Mouse (Mus musculus): ENCODE measurements at regions not wholly inside any gene's neighbourhood (a gene's known extent, or its start where the extent isn't known, plus 50 kb on each side); places are given as distances from the start of the nearest gene placed in this dataset.

DNA sequence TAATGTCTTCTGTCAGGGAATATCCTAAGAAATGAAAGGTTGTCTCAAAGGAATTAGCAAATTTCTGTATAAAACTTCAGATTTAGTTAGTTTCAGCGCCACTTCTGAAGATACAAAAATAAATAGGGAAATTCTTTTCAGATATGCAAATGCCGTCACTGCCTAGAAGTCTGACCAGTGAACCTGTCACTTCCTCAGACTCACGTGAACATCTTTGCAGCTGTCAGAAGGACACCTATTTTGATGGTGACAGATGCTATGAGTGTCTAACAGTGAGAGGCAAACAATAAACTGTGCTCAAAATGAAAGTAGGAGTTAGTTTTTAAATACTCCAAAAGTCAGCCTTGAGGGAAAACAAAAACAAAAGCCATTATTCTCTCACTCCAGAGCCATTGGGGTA is 57.5 kb upstream of the Igf1r start:
- no peak for DNase-seq (ENCODE audit: low spot score)

DNA sequence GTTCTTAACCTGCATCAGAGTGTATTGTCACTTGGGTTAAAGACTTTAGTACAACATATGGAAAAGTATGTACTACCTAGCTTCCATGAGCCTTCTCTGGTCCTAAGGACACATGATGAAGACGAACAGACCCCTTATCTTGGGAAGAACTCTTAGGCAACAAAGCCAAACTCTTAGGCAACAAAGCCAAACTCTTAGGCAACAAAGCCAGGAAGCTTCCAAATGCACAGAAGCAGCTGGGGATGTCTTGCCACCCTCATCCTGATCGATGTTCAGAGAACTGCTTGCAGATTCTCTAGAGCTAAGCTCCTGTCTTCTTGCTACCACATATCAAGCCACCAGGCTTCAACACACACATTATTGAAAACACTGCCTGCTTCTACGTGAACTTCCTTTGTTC is 59.7 kb upstream of the Igf1r start:
- DNase-seq (ENCODE audit: low spot score), result no peak

DNA sequence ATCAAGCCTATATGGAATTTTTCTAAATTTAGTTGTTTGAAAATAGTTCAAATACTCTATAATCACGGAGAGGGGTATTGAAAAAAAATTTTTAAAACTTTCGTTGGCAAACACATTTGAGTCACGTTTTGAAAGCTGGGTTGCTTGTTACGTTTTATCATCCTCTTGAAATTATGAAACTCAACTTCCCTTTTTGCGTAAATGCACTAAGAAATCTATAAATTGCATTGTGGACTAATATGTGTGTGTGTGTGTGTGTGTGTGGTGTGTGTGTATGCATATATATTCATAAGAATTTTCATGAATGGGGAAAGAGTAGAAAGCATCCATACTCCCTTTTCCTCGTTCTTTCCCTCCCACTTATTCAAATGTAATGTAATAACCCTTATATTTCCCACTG is 69.6 kb upstream of the Igf1r start:
- no peak for DNase-seq (ENCODE audit: low spot score)

DNA sequence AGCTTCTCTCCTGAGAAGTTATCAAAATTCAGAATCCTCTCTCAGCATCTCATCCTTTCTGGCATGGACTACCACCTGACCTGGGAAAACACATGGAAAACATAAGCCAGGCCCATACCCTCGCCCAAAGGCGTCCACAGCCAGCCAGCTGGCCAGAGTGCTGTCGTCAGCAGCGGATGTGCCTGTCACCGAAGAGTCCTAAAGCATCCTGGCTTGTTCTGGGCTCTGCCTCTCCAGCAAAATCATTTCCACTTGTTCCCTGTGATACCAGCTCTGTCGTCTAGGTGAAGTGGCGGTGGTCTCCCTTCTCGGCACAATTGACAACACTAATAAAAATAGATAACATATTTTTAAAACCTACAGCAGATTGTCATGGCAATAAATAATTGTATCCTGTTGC is 70.0 kb upstream of the Igf1r start:
- DNase-seq (ENCODE audit: low spot score), result no peak

DNA sequence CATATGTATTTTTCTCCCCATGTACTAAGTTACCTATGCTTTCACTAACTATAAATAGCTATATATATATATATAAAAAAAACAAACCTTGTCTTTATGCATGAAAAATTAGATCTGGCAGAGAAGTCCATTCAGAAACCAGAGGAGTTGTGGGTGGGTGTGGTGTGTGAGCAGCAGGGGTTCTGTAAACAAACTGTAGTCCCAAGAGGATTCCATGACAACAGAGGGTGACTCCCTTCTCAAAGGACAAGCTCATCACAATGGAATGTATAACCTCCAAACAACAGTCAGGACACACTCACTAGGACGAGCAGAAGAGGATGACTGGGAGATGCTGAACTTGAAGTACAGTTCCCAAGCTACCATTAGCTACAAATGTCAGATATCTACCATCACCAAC is 74.4 kb upstream of the Igf1r start:
- DNase-seq (ENCODE audit: low spot score), result no peak

DNA sequence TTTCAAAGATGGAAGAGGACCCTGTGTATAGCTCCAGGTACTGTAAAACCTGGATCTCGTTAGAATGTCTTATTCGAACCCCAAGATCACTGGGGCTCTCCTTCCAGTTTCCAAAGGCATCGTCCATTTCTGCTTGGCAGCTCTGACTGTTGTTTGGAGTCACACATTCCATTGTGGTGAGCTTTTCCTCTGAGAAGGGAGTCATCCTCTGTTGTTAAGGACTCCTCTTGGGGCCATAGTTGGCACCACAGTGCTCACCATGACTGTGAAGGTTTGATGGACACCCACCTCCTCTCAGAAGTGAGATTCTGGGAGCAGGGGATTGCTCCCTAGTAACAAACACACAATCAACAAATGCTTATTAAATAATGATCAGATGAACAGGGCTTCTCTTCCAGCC is 75.0 kb upstream of the Igf1r start:
- DNase-seq (ENCODE audit: low spot score), result no peak

DNA sequence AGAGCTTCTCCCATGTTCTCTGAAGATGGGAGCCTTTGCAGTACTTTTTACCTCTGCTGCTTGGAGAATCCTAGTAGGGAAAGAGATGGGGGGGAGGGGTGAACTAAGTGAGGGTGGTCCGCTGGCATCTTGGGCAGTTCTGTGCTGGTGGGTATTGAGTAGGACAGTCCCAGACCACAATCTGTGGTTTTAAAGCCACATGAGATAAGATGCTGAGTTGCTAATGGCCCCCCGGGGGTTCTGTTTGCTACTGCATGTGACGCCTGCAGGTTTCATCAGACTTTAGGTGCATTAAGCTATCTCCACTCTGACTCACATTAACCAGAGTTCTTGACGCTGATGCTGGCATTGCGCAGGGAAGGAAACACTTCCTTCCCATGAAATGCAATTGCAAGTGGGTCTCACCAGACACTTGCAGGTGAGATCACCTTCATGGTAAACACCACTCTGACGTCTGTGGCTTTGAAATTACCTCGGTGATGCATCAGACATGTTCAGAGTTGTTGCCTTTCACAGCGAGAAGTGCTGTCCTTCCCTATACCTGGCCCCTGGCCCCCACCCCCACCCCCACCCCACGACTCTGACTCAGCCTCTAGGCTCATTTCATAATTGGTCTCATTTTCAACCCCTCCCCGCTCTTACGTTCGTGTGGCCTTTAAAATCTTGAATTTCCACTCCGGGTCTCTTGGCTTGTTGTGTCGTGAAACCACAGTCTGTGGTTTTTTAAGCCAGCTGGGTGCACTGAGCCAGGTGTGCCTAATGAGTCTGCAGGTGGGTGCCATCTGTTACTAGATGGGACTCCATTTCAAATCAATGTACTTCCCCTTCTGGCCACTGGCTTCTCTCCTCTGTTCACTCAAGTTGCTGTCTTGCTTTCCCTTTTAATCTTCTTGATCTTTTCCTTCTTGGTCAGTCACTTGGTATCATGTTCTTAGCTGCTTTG is 94.8 kb upstream of the Synm start:
- no peak for DNase-seq (ENCODE audit: low spot score)

DNA sequence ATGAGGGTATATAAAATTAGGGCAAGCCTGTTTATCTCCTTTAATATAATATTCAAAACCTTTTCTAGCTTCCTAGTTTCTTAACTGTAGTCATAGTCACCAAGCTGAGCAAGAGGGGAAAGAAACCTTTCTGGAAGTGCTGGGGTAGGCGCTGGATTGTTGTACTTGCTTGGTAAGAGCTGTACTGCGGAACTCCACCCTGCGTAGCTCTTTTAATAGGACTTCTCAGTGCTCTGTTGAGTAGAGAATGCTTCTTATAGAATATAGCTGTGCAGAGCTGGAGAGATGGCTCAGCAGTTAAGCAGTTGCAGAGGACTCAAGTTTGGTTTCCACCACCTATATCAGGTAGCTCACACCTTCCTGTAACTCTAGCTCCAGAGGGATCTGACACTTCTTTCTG is 93.3 kb upstream of the Synm start:
- no peak for DNase-seq (ENCODE audit: low spot score)

DNA sequence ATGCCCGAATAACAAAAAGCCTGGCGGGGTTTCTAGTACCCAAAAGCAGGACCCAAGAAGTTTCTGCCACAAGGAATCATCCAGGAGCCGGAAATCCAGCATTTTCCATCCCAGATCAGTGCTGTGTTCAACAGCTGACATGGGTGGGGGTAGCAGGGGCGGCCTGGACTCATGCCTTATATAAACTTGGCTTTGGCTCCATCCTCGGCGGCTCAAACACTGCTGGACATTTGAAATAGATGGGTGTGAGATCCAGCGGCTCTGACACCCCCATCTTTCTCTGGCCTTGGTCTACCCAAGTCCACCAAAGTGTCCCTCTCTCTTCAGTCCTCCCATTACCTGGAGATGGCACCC is 89.9 kb upstream of the Synm start:
- DNase-seq (ENCODE audit: low spot score), result no peak

DNA sequence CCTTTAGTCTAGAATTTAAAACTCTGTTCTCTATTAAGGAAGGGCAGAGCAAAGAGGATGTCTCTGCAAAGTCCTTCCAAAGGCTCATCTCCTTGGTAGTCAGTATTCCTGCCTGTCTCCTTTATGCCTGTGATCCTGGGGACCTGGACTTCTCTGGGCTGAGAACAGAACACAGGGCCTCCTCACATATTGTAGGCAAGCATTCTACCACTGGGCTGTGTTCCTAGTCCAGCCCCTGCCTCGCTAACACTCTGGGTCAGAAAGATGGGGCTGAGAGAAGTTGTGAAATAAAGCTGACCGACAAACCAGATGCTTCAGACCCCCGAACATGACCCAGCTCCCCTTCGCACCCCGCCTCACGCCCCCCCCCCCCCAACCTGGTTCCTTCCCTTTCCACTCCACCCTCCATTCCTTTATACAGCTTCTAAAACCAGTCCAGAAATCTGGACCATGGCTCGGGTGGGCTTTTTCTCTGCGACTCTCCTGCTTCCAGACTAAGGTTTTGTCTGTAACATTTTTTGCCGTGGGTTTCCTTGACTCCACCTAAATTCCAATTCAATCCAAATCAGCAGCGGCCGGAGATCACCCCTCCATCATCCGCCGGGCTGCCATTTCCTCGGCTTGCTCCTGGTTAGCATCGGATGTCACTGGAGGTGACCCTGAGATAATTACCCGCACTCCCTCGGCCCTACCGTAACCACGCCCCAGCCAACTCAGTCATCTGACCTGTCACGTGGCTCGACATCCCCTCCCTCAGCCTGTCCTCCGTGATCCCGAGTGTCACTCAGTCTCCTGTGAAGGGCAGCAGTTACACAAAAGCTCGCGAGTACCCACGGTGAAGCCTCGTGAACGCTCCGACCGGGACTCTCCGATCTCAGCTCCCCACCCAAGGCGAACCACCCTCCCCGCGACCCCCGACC is 89.3 kb upstream of the Synm start:
- DNase-seq (ENCODE audit: low spot score), result peak; percentile 23

DNA sequence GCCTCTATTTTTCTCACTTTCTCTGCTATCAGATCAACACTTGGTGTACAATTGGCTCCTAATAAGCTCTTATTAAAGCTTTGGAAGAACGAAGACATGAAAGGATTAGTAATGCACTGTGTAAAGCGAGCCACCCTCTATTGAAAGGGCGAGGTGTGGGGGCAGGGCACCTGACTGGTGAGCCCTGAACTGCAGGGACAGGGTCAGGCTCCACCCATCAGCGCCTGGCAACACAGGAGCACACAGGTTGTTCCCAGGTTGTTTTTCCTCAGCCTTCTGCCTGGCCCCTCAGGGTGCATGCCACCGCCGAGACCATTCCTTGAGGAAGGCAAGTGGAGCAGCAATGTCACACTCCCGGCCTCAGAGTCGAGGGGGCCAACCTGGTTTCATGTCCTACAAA is 87.3 kb upstream of the Synm start:
- no peak for DNase-seq (ENCODE audit: low spot score)

DNA sequence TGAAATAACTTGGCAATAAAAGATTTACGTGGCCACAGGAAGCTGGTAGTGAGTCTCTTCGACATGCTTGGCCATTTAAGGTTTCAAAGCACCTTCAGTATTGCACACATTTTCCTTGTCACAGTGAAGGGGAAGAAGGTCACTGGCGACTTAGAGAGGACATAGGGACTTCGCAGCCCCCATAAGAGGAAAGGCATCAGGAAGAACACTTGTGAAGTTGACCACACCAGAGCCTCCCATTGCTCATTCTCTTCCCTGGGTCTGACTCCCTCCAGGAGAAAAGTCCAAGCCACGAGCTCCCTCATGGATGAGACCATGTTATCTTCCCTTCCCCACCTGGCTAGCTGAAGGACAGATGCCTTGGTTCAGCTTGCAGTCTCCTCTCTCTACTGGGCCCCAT is 77.4 kb upstream of the Synm start:
- DNase-seq (ENCODE audit: low spot score), result no peak

DNA sequence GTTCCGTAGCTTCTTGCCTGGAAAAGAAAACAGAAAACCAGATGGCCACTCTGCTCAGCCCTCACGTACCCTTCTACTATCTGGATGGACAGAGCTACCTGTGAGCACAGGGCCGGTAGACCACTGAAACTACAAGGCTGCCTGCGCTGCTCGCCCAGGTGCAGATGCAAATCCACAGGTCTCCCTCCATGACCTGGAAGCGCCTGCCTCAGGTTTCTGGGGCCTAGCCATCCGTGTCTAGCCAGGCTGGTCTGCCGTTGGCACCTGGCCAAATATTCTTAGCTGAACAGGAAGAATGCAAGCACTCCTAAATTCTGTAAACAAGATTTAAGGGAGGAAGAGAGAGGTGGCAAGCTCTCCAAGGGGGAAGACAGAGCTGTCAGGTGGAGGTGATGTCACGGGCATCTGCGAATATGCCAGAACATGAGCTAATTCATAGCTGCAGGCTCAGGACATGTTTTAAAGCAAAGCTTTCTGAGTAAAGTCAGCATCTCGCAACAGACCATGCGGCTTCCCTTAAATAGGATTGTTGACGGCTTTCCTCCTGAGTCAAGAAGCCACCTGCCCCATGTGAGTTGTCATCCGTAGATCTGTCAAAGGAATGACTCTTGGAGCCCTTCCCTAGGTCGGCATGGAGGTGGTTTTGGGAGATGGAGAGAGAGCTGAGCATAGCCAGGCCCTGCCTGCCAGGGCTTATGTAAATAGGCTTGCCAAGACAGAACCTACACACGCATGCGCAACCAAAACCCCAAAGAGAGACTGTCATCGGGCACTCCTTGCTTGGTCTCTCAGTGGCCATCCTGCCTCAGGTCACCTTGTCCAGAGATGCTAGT is 76.8 kb upstream of the Synm start:
- peak; percentile 17 for DNase-seq (ENCODE audit: low spot score)

DNA sequence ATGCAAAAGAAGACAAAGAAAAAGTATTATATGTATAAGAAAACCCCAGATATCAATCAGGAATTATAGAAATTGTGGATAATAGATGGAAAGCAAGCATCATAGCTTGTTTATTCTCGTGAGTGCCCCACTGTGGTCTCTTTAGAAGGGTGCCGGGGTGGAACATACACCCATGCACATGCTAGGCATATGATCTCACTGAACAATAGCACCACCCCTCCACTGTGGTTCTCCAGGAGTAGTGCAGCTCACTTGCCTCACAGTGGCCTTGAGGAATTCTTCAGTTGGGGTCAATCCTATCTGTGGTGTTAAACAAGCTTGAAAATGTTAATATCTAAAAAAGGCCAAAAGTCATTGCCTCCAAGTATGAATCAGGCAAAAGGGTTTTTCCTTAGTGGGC is 72.2 kb upstream of the Synm start:
- no peak for DNase-seq (ENCODE audit: low spot score)

DNA sequence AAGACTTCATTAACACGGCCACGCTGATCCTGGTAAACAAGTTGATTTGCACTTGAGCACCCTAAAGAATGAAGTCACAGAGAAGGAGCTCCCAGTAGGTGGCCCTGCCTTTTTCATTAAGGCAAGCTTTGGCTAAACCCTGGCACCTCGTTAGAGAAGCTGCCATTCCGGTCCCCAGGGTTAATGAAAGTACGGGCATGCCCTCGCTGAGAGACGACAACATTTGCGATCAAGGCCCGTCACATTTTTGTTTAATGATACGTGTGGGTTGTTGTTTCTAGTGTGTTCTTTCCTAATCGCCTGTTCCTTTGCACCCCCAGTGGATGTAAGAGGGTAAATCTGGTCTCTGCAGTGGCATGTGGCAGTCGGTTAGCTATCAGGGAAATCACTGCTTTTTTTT is 67.8 kb upstream of the Synm start:
- DNase-seq (ENCODE audit: low spot score), result no peak

DNA sequence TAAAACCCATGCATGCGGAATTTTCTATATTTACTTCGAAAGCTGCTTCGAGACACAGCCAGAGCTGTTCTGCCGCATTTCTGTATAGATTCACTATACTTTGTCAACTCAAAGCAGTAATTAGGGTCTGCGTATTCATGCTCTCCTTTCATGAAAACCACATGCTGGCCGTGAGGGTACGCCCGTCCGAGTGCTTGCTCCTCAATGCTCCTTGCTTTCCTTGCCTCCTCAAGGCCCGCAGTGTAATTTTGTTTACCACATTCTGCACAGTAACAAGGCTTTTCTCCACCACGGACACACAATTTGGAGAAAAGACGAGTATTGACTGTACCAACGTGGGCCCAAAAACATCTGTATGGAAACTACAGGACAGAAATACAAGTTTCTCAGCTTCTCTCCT is 67.4 kb upstream of the Synm start:
- DNase-seq (ENCODE audit: low spot score), result no peak

DNA sequence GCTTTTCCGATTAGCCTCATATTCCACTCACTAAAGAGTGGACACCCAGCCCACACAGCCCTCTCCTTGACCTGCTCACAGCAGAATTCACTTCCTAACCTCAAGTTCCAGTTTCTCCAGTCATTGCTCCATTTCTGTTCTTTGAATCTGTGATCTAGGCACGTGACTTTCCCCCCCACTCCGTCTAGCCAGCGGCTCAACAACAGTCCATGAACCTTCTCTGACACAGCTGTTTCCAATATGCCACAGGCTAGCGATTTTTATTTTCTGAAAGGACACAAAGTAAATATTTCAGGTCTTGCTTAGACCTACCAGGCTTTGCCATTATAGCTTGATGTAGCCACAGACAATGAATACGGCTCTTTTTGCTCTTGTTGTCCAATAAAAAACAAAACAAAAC is 66.8 kb upstream of the Synm start:
- no peak for DNase-seq (ENCODE audit: low spot score)

DNA sequence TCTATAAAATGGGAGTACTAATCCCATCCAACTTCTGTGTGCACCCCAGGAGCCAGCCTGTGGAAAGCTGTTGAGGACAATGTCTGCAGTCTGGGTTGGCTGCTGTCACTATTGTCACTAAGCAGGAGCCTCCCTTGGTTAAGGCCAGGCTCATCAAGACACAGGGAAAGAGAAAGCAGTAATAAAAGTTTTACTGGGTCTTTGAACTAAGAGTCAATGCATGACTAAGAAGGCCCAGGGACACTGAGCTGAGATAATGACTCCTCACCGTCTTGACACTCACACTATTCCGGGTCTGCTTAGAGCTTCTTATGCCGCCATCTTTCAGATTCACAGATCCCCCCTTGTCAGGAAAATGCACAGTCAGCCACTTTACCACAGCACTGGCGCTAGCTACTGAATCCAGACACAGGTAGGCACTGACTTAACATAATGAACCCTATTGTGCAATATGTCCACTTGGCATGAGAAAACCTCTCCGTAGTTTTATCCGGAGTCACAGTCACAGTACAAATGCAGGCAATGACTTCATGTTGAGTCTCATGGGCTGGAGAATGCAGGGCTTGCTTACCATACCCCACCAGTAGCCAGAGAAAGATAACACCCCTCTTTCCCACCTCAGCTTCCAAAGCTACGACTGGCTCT is 66.2 kb upstream of the Synm start:
- no peak for DNase-seq (ENCODE audit: low spot score)

DNA sequence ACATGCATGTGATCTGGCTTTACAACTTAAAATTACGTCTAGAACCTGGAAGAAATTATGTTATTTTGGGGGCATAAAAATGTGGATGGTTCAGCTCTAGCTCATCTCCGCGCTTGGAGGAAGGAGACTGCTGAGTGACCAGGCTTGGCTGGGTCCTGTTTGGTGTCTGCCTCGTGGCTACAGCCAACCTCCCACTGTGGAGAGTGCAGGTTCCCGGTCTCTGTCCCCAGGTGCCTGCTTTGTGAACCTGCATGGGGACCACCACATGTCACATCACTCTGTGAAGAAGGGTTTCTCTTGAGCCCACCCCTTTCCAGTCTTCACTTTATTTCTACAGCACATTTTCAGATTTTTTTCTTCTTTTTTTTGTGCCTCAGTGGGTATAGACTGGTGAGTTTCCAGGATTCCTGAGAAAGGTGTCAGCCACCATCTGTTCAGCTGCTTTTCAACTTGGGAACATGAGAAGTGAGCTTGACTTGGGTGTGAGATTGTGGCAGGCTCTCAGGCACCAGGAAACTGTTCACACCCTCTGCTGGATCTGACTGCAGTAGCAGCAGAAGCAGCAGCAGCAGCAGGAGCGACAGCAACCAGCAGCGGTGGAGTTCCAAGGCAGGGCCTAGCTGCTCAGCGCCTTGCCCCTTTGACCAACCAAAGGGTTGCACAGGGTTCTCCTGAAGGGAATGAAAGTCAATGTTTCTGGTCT is 64.6 kb upstream of the Synm start:
- no peak for DNase-seq (ENCODE audit: low spot score)

DNA sequence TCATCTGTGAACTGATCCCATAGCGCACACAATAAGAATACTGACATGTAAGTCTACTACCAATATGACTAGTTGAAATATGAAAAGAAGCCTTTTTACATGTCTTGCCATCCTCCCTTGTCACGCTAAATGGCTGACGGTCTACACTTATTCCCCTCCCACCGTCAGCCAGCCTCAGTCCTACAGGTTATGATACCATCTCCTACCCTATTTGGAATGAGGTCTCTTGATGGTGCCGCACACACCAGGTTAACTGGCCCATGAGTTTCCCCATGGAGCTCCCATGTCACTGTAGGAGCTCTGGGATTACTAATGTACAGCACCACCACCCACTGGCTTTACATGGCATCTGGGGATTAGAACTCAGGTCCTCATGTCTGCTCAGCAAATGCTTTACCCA is 60.0 kb upstream of the Synm start:
- DNase-seq (ENCODE audit: low spot score), result no peak

DNA sequence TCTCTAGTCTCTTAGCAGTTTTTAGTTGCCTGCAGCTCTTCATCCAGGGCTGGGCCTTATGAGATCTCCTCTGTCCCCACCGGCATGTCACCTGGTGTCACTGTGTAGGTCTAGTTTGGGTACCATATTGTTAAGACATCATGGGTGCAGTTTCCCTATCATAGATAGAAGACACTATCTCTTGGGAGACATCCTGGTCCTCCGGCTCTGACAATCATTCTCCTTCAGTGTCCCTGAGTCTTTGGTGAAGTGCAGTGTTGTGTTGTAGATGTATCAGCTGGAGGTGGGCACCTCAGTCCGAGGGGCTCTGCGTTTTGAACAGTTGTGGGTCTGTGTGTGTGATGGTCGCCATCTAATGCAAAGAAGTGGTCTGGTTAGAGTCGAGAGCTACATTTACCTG is 58.0 kb upstream of the Synm start:
- DNase-seq (ENCODE audit: low spot score), result no peak

Data from urinary bladder, postnatal 25 days (tissue).